Mouse (Mus musculus) liver (tissue): ENCODE measurements around the gene Slc25a12.
"Not testable (repeated sequence)": the region's sequence is repeated elsewhere in the genome, so short reads cannot be mapped to it uniquely, and the experiment has no call there.

Source experiments
- DNase-seq: peaks from one replicate; pipeline ENCODE4 v3.0.0-alpha.2; 2020; ENCODE audit warnings: mixed read lengths

Slc25a12 gene

GRCm38 (mm10) chr2:71367125-71367880 lies at the start of gene Slc25a12:
Gene Slc25a12 (minus strand): TSS chr2:71367749.
- DNase-seq, result peak; percentile 93

GRCm38 (mm10) chr2:71405613-71406012 lies 38.1 kb upstream of the Slc25a12 start:
- DNase-seq, result no peak

- no peak for DNase-seq
Measured at GRCm38 (mm10) chr2:71389864-71390263, 22.3 kb upstream of the Slc25a12 start.

- peak; percentile 97 for DNase-seq
Measured at GRCm38 (mm10) chr2:71388951-71389763, 21.6 kb upstream of the Slc25a12 start, which contains the start of gene Hat1. Gene Hat1 (plus strand): TSS chr2:71388958.

GRCm38 (mm10) chr2:71387766-71388165 lies 20.2 kb upstream of the Slc25a12 start:
- DNase-seq, result no peak

- no peak for DNase-seq
Measured at GRCm38 (mm10) chr2:71383890-71384289, 16.3 kb upstream of the Slc25a12 start.

- DNase-seq, result peak; percentile 51
Measured at GRCm38 (mm10) chr2:71381962-71382361, 14.4 kb upstream of the Slc25a12 start.

- no peak for DNase-seq
Measured at GRCm38 (mm10) chr2:71377426-71377825, 9.9 kb upstream of the Slc25a12 start.

GRCm38 (mm10) chr2:71376433-71376906 lies 8.9 kb upstream of the Slc25a12 start:
- peak; percentile 56 for DNase-seq

- peak; percentile 55 for DNase-seq
Measured at GRCm38 (mm10) chr2:71374275-71375155, 7.0 kb upstream of the Slc25a12 start.

- not testable (repeated sequence) for DNase-seq
Measured at GRCm38 (mm10) chr2:71372261-71372660, 4.7 kb upstream of the Slc25a12 start.

- no peak for DNase-seq
Measured at GRCm38 (mm10) chr2:71371790-71372189, 4.2 kb upstream of the Slc25a12 start.

- no peak for DNase-seq
Measured at GRCm38 (mm10) chr2:71368086-71368485, 537 bp upstream of the Slc25a12 start.

- no peak for DNase-seq
Measured at GRCm38 (mm10) chr2:71366618-71367124, 878 bp downstream of the Slc25a12 start.

- DNase-seq, result no peak
Measured at GRCm38 (mm10) chr2:71360192-71360591, 7.4 kb downstream of the Slc25a12 start.

GRCm38 (mm10) chr2:71358347-71358746 lies 9.2 kb downstream of the Slc25a12 start:
- no peak for DNase-seq

GRCm38 (mm10) chr2:71354055-71354425 lies 13.5 kb downstream of the Slc25a12 start:
- DNase-seq, result no peak

- no peak for DNase-seq
Measured at GRCm38 (mm10) chr2:71353306-71354054, 14.1 kb downstream of the Slc25a12 start.

- no peak for DNase-seq
Measured at GRCm38 (mm10) chr2:71351727-71351987, 15.9 kb downstream of the Slc25a12 start.

- no peak for DNase-seq
Measured at GRCm38 (mm10) chr2:71350904-71351726, 16.4 kb downstream of the Slc25a12 start.

GRCm38 (mm10) chr2:71350181-71350580 lies 17.4 kb downstream of the Slc25a12 start:
- DNase-seq, result no peak
